Mouse (Mus musculus): ENCODE measurements at regions not wholly inside any gene's neighbourhood (a gene's known extent, or its start where the extent isn't known, plus 50 kb on each side); places are given as distances from the start of the nearest gene placed in this dataset.

- ATAC-seq = no peak
- no peak for DNase-seq (ENCODE audit: low read depth, low spot score)
- ChIA-PET CTCF (no interaction called here), POLR2A (no interaction called here)
- in situ Hi-C loops (cut with MboI; ENCODE audit: low pct_unique_long_range_greater_than_20kb) = no loop called here
- no peaks in the 10 kb centered on the region for H3K27me3 ChIP-seq
- TF ChIP-seq CTCF (IDR thresholded peaks at IDR 0.05) = no peak
Measured at GRCm38 (mm10) chr10:91889864-91890263, 708.7 kb upstream of the Tmpo start.

GRCm38 (mm10) chr10:91888537-91888936 is 707.4 kb upstream of the Tmpo start:
- no peak for TF ChIP-seq CTCF (IDR thresholded peaks at IDR 0.05)
- in situ Hi-C loops (cut with MboI; ENCODE audit: low pct_unique_long_range_greater_than_20kb) = no loop called here
- ChIA-PET POLR2A (no interaction called here), CTCF (no interaction called here)
- no peaks in the 10 kb centered on the region for H3K27me3 ChIP-seq
- DNase-seq (ENCODE audit: low read depth, low spot score) (no peak), ATAC-seq (no peak)

- POLR2A ChIA-PET = no interaction called here
- H3K27me3 ChIP-seq = no peaks in the 10 kb centered on the region
- no peak for DNase-seq (ENCODE audit: low read depth, low spot score)
- in situ Hi-C loops (cut with MboI; ENCODE audit: low pct_unique_long_range_greater_than_20kb) = no loop called here
- peak; percentile 67 for TF ChIP-seq CTCF (IDR thresholded peaks at IDR 0.05)
- no peak for ATAC-seq
- CTCF ChIA-PET = no interaction called here
Measured at GRCm38 (mm10) chr10:91883155-91883554, 702.0 kb upstream of the Tmpo start.

GRCm38 (mm10) chr10:91882481-91882880 is 701.4 kb upstream of the Tmpo start:
- no peak for ATAC-seq
- no peak for DNase-seq (ENCODE audit: low read depth, low spot score)
- in situ Hi-C loops (cut with MboI; ENCODE audit: low pct_unique_long_range_greater_than_20kb) = no loop called here
- no peak for TF ChIP-seq CTCF (IDR thresholded peaks at IDR 0.05)
- ChIA-PET POLR2A (no interaction called here), CTCF (interaction anchor here (1.6 kb wide), 1 partner anchor 11 kb away, joined by 6 read pairs; no protein-coding TSS in a partner anchor)
- no peaks in the 10 kb centered on the region for H3K27me3 ChIP-seq

GRCm38 (mm10) chr10:91881521-91882228 is 700.6 kb upstream of the Tmpo start:
- peak; percentile 79 for ATAC-seq
- no peak for TF ChIP-seq CTCF (IDR thresholded peaks at IDR 0.05)
- ChIA-PET CTCF (interaction anchor here (1.6 kb wide), 1 partner anchor 10 kb away, joined by 6 read pairs; no protein-coding TSS in a partner anchor), POLR2A (no interaction called here)
- peak; percentile 47 for DNase-seq (ENCODE audit: low read depth, low spot score)
- in situ Hi-C loops (cut with MboI; ENCODE audit: low pct_unique_long_range_greater_than_20kb) = no loop called here
- no peaks in the 10 kb centered on the region for H3K27me3 ChIP-seq

GRCm38 (mm10) chr10:91875450-91875849 is 694.3 kb upstream of the Tmpo start:
- ChIA-PET CTCF (no interaction called here), POLR2A (no interaction called here)
- in situ Hi-C loops (cut with MboI; ENCODE audit: low pct_unique_long_range_greater_than_20kb) = no loop called here
- H3K27me3 ChIP-seq = no peaks in the 10 kb centered on the region
- ATAC-seq = no peak
- TF ChIP-seq CTCF (IDR thresholded peaks at IDR 0.05) = no peak
- no peak for DNase-seq (ENCODE audit: low read depth, low spot score)

GRCm38 (mm10) chr10:91871244-91871643 is 690.1 kb upstream of the Tmpo start:
- in situ Hi-C loops (cut with MboI; ENCODE audit: low pct_unique_long_range_greater_than_20kb) = no loop called here
- DNase-seq (ENCODE audit: low read depth, low spot score) (no peak), ATAC-seq (no peak)
- POLR2A ChIA-PET = no interaction called here
- CTCF ChIA-PET = interaction anchor here (1.1 to 2.1 kb wide), 3 partner anchors 10 to 14 kb away, joined by 3 to 6 read pairs (median 3); no protein-coding TSS in a partner anchor
- no peaks in the 10 kb centered on the region for H3K27me3 ChIP-seq
- no peak for TF ChIP-seq CTCF (IDR thresholded peaks at IDR 0.05)

GRCm38 (mm10) chr10:91858711-91859595 is 677.8 kb upstream of the Tmpo start:
- H3K27me3 ChIP-seq = peaks cover 7% of the 10 kb centered on the region
- no peak for TF ChIP-seq CTCF (IDR thresholded peaks at IDR 0.05)
- no peak for ATAC-seq
- CTCF ChIA-PET = interaction anchor here (1.0 to 1.1 kb wide), 2 partner anchors 20 to 34 kb away, joined by 3 read pairs; no protein-coding TSS in a partner anchor
- POLR2A ChIA-PET = no interaction called here
- peak; percentile 25 for DNase-seq (ENCODE audit: low read depth, low spot score)
- in situ Hi-C loops (cut with MboI; ENCODE audit: low pct_unique_long_range_greater_than_20kb) = no loop called here

GRCm38 (mm10) chr10:91827074-91827473 is 646.0 kb upstream of the Tmpo start:
- ChIA-PET POLR2A (no interaction called here), CTCF (interaction anchor here (1.2 kb wide), 1 partner anchor 13 kb away, joined by 4 read pairs; no protein-coding TSS in a partner anchor)
- no peak for TF ChIP-seq CTCF (IDR thresholded peaks at IDR 0.05)
- peaks cover 3% of the 10 kb centered on the region for H3K27me3 ChIP-seq
- in situ Hi-C loops (cut with MboI; ENCODE audit: low pct_unique_long_range_greater_than_20kb) = no loop called here
- ATAC-seq (no peak), DNase-seq (ENCODE audit: low read depth, low spot score) (no peak)

- no peak for TF ChIP-seq CTCF (IDR thresholded peaks at IDR 0.05)
- no peaks in the 10 kb centered on the region for H3K27me3 ChIP-seq
- ATAC-seq (no peak), DNase-seq (ENCODE audit: low read depth, low spot score) (no peak)
- in situ Hi-C loops (cut with MboI; ENCODE audit: low pct_unique_long_range_greater_than_20kb) = no loop called here
- ChIA-PET POLR2A (no interaction called here), CTCF (interaction anchor here (1.4 kb wide), 1 partner anchor 8 kb away, joined by 3 read pairs; no protein-coding TSS in a partner anchor)
Measured at GRCm38 (mm10) chr10:91823499-91823898, 642.4 kb upstream of the Tmpo start.

- ATAC-seq = no peak
- POLR2A ChIA-PET = no interaction called here
- TF ChIP-seq CTCF (IDR thresholded peaks at IDR 0.05) = no peak
- DNase-seq (ENCODE audit: low read depth, low spot score) = no peak
- H3K27me3 ChIP-seq = peaks cover 5% of the 10 kb centered on the region
- in situ Hi-C loops (cut with MboI; ENCODE audit: low pct_unique_long_range_greater_than_20kb) = no loop called here
- CTCF ChIA-PET = no interaction called here
Measured at GRCm38 (mm10) chr10:91804870-91805269, 623.8 kb upstream of the Tmpo start.
